In the genomic region with DNA sequence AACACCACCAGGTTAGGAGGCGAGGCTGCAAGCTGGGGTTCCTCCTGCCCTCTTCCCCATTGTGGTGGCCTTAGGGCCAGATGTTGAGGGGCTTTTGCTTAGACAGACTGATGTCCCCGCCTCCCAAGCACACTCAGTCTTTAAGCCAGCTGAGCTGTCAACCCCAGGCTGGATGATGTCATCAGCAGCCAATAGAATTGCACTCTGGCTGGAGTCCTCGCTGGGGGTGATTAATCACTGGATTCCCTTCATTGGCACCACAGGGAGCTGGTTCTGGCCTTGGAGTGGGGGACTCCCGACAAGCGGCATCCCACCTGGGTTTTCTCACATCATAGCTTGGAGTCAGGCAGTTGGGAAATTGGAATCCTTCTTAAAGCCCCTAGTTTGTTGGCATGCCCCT, we compare ENCODE assay signal across 8 mouse cellular contexts. TPM values are rescaled to one million over a fixed set of nuclear protein-coding genes. Genes with fewer than 3 reads are reported as not detected.
A peak's percentile ranks its signal among the peaks of the same experiment; 100 is the strongest.
DNase-seq lines count a peak whose midpoint lies in the region; ATAC-seq lines count a peak whose summit lies in the region.

No protein-coding gene starts in this region.

- peaks cover 98% of the 10 kb centered on the region for H3K4me1 ChIP-seq in heart, embryonic 13.5 days
- H3K4me1 ChIP-seq in hindbrain, embryonic 14.5 days (replicated peaks; ENCODE audit: control insufficient read depth, insufficient read depth, low read length): peaks cover 69% of the 10 kb centered on the region
- peaks cover 23% of the 10 kb centered on the region for H3K4me1 ChIP-seq in stomach, embryonic 16.5 days (ENCODE audit: control insufficient read depth, insufficient read depth, low read length)

- H3K27ac ChIP-seq in heart, embryonic 13.5 days (replicated peaks): peak overlapping the region; percentile 71
- peak overlapping the region; percentile 84 for H3K27ac ChIP-seq in hindbrain, embryonic 14.5 days
- no peak overlapping the region for H3K27ac ChIP-seq in stomach, embryonic 16.5 days (ENCODE audit: low read length)

- peak overlapping the region; percentile 58; the same call in 1 of the 2 replicates for H3K9ac ChIP-seq in heart, embryonic 13.5 days
- H3K9ac ChIP-seq in hindbrain, embryonic 14.5 days: peak overlapping the region; percentile 99
- no peak overlapping the region for H3K9ac ChIP-seq in stomach, embryonic 16.5 days (ENCODE audit: low read length)

- no peak overlapping the region for H3K4me3 ChIP-seq in heart, embryonic 13.5 days
- H3K4me3 ChIP-seq in hindbrain, embryonic 14.5 days (replicated peaks; ENCODE audit: low read length): no peak overlapping the region
- H3K4me3 ChIP-seq in stomach, embryonic 16.5 days (replicated peaks; ENCODE audit: low read length): no peak overlapping the region

- peaks cover 43% of the 10 kb centered on the region for H3K36me3 ChIP-seq in heart, embryonic 13.5 days
- H3K36me3 ChIP-seq in hindbrain, embryonic 14.5 days (replicated peaks; ENCODE audit: control insufficient read depth, insufficient read depth): peaks cover 54% of the 10 kb centered on the region
- H3K36me3 ChIP-seq in stomach, embryonic 16.5 days (ENCODE audit: control insufficient read depth, insufficient read depth, low read length): no peaks in the 10 kb centered on the region

- peak overlapping the region; percentile 18 for H3K4me2 ChIP-seq in heart, embryonic 13.5 days
- peak overlapping the region; percentile 72 for H3K4me2 ChIP-seq in hindbrain, embryonic 14.5 days (replicated peaks)
- H3K4me2 ChIP-seq in stomach, embryonic 16.5 days (ENCODE audit: low read depth, low read length): no peak overlapping the region

- H3K9me3 ChIP-seq in heart, embryonic 13.5 days: no peaks in the 10 kb centered on the region
- H3K9me3 ChIP-seq in hindbrain, embryonic 14.5 days (ENCODE audit: control insufficient read depth, low read length): no peaks in the 10 kb centered on the region
- no peaks in the 10 kb centered on the region for H3K9me3 ChIP-seq in stomach, embryonic 16.5 days (replicated peaks; ENCODE audit: control insufficient read depth, low read length)

- DNase-seq in heart, postnatal 36 days: no peak
- peak; percentile 68 for DNase-seq in Muller cell, postnatal 12 days (ENCODE audit: inconsistent ontology term)
- DNase-seq in hindbrain, embryonic 14.5 days (ENCODE audit: low spot score): peak; percentile 81
- DNase-seq in lung, postnatal 4 days: peak; percentile 54 to 61
- DNase-seq in testis, postnatal 14 days (ENCODE audit: low spot score): no peak

- H3K27me3 ChIP-seq in heart, embryonic 13.5 days (replicated peaks): peaks cover 18% of the 10 kb centered on the region
- 0 out of 2 replicates have a peak, but pooled peaks cover 1% of the 10 kb centered on the region for H3K27me3 ChIP-seq in hindbrain, embryonic 14.5 days (ENCODE audit: control insufficient read depth, insufficient read depth, low read length)
- peaks cover 11% of the 10 kb centered on the region; the same call in 1 of the 2 replicates for H3K27me3 ChIP-seq in stomach, embryonic 16.5 days (ENCODE audit: control insufficient read depth, insufficient read depth, low read length)

- intact Hi-C loops in heart, postnatal 36 days (cut with DNase I): no loop called here

- no peak for ATAC-seq in heart, embryonic 13.5 days (ENCODE audit: extremely low read depth, insufficient number of reproducible peaks, low FRiP score, low TSS enrichment)
- peak; percentile 9; the same call in 1 of the 2 replicates for ATAC-seq in common myeloid progenitor, adult 5-6 weeks (replicated peaks; ENCODE audit: low read depth, poor library complexity, severe bottlenecking)
- peak; percentile 81 for ATAC-seq in hindbrain, embryonic 14.5 days (ENCODE audit: low FRiP score)
- ATAC-seq in stomach, embryonic 16.5 days (ENCODE audit: insufficient read depth, low FRiP score): peak; percentile 53

- WGBS in heart, embryonic 13.5 days: 12% methylated on average over 5 of the region's 5 CpGs
- under 1% methylated on average over 5 of the region's 5 CpGs for WGBS in hindbrain, embryonic 14.5 days
- WGBS in stomach, embryonic 16.5 days: 5% methylated on average over 5 of the region's 5 CpGs

RNA-seq across cellular contexts. Expression of gene Dusp8, which starts 6.8 kb away (rescaled TPM):
- 11.4 and 13.6 TPM in 2 replicates for polyA plus RNA-seq in heart, embryonic 13.5 days (2015; fragmentation: Nextera tagmentation; extraction: Ambion mirVana)
- 10 to 100 TPM; 33.2 to 46.2 TPM for total RNA-seq in heart, postnatal 36 days (2021)
- total RNA-seq in common myeloid progenitor, adult 5-6 weeks (2017): under 0.01 TPM in 1 of 2 replicates, not detected in the other
- 133 and 142 TPM in 2 replicates for polyA plus RNA-seq in hindbrain, embryonic 14.5 days (2014; fragmentation: Nextera tagmentation; extraction: Ambion mirVana)
- polyA plus RNA-seq in stomach, embryonic 16.5 days (2015; fragmentation: Nextera tagmentation; extraction: Ambion mirVana): 6.4 TPM in 2 replicates

RNA-seq across cellular contexts. Expression of gene Mob2, which starts 28.0 kb away (rescaled TPM):
- 42.8 and 48.4 TPM in 2 replicates for polyA plus RNA-seq in heart, embryonic 13.5 days (2015; fragmentation: Nextera tagmentation; extraction: Ambion mirVana)
- total RNA-seq in heart, postnatal 36 days (2021): 10 to 100 TPM; 43.6 to 43.8 TPM
- 41.2 and 45.7 TPM in 2 replicates for total RNA-seq in common myeloid progenitor, adult 5-6 weeks (2017)
- polyA plus RNA-seq in hindbrain, embryonic 14.5 days (2014; fragmentation: Nextera tagmentation; extraction: Ambion mirVana): 46.4 and 50.2 TPM in 2 replicates
- polyA plus RNA-seq in stomach, embryonic 16.5 days (2015; fragmentation: Nextera tagmentation; extraction: Ambion mirVana): 73.9 and 75.9 TPM in 2 replicates

RNA-seq across cellular contexts. Expression of gene Gm45618, which starts 31.6 kb away (rescaled TPM):
- polyA plus RNA-seq in heart, embryonic 13.5 days (2015; fragmentation: Nextera tagmentation; extraction: Ambion mirVana): not detected in 2 replicates
- not detected for total RNA-seq in heart, postnatal 36 days (2021)
- not detected in 2 replicates for total RNA-seq in common myeloid progenitor, adult 5-6 weeks (2017)
- polyA plus RNA-seq in hindbrain, embryonic 14.5 days (2014; fragmentation: Nextera tagmentation; extraction: Ambion mirVana): not detected in 2 replicates
- not detected in 2 replicates for polyA plus RNA-seq in stomach, embryonic 16.5 days (2015; fragmentation: Nextera tagmentation; extraction: Ambion mirVana)

RNA-seq across cellular contexts. Expression of gene Gm39115, which starts 46.9 kb away (rescaled TPM):
- polyA plus RNA-seq in heart, embryonic 13.5 days (2015; fragmentation: Nextera tagmentation; extraction: Ambion mirVana): not detected in 2 replicates
- not detected for total RNA-seq in heart, postnatal 36 days (2021)
- not detected in 2 replicates for total RNA-seq in common myeloid progenitor, adult 5-6 weeks (2017)
- polyA plus RNA-seq in hindbrain, embryonic 14.5 days (2014; fragmentation: Nextera tagmentation; extraction: Ambion mirVana): not detected in 2 replicates
- polyA plus RNA-seq in stomach, embryonic 16.5 days (2015; fragmentation: Nextera tagmentation; extraction: Ambion mirVana): not detected in 2 replicates

RNA-seq across cellular contexts. Expression of gene Gm45337, which starts 55.5 kb away (rescaled TPM):
- not detected in 2 replicates for polyA plus RNA-seq in heart, embryonic 13.5 days (2015; fragmentation: Nextera tagmentation; extraction: Ambion mirVana)
- total RNA-seq in heart, postnatal 36 days (2021): not detected
- not detected in 2 replicates for total RNA-seq in common myeloid progenitor, adult 5-6 weeks (2017)
- 0.15 TPM in 1 of 2 replicates, not detected in the other for polyA plus RNA-seq in hindbrain, embryonic 14.5 days (2014; fragmentation: Nextera tagmentation; extraction: Ambion mirVana)
- not detected in 2 replicates for polyA plus RNA-seq in stomach, embryonic 16.5 days (2015; fragmentation: Nextera tagmentation; extraction: Ambion mirVana)

Comparison
In these comparisons a context has a peak if more than half of its experiments do, and no peak if none do; other contexts are left out.
1. DNase-seq: peak in Muller cell, postnatal 12 days (single experiment), hindbrain, embryonic 14.5 days (single experiment) and lung, postnatal 4 days (2 of 2); none in heart, postnatal 36 days (0 of 2) and testis, postnatal 14 days (single experiment).